Mouse (Mus musculus): ENCODE data around the gene Trpc7. TPM values are rescaled to one million over a fixed set of nuclear protein-coding genes. Genes with fewer than 3 reads are reported as not detected.

Trpc7 gene
- polyA plus RNA-seq, 1 experiment from 2014 or later, result 4.9 TPM

DNA sequence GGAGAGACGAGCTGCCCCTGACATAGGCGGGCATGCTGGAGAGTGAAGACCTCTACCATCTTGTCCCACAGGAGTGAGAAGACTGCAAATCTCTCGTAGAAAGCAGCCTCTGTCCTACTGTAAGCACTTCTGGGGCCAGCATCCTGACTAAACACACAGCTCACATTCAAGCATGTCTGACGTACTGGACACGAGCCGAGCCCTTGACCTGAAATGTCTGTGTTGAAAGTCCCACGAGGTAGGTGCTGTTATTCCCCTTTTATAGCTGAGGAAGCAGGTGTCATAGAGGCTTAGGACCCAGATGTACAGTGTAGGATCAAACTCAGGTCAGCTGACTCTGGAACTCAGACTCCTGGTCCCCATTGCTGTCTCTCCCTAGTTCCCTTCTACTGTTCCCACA, 146.4 kb downstream of the Trpc7 start:
- no peak overlapping the region for H3K9ac ChIP-seq (replicated peaks; ENCODE audit: low read depth, low read length)
- H3K36me3 ChIP-seq (ENCODE audit: control insufficient read depth, insufficient read depth, low read length), result no peaks in the 10 kb centered on the region
- H3K4me2 ChIP-seq (ENCODE audit: low read depth, low read length), result no peak overlapping the region
- peaks cover 14% of the 10 kb centered on the region; the same call in 1 of the 2 replicates for H3K4me1 ChIP-seq (ENCODE audit: control insufficient read depth, insufficient read depth, low read length)
- no peak for ATAC-seq (ENCODE audit: low read depth)
- no peak overlapping the region for H3K27ac ChIP-seq (ENCODE audit: low read depth, low read length)
- 83% methylated on average over 7 of the region's 7 CpGs for WGBS
- no peaks in the 10 kb centered on the region for H3K9me3 ChIP-seq (ENCODE audit: control insufficient read depth, low read length)
- H3K4me3 ChIP-seq (ENCODE audit: low read depth, low read length), result no peak overlapping the region
- H3K27me3 ChIP-seq (ENCODE audit: control insufficient read depth, insufficient read depth, low read length), result peaks cover 31% of the 10 kb centered on the region

DNA sequence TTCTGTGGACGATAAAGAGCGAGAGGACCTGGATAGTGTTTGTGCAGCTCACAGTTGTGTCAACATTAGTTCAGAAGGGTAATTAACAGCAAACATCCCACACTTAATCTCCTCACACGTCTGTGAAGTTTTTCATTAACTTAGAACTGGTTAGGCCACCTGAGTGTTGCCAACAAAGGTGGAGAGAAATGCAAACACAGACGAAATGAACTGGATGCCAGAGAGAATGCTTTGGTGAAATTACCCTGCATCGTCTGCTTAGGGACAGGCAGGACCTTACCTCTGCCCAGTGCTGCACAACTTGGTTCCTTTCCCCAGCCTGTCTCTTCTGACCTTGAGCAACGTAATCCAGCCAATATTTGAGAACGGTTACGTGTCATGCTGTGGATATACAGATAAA, 148.2 kb downstream of the Trpc7 start:
- WGBS, result 79% methylated on average over 8 of the region's 8 CpGs
- H3K27me3 ChIP-seq (ENCODE audit: control insufficient read depth, insufficient read depth, low read length), result peaks cover 15% of the 10 kb centered on the region
- H3K4me2 ChIP-seq (ENCODE audit: low read depth, low read length), result no peak overlapping the region
- H3K9ac ChIP-seq (replicated peaks; ENCODE audit: low read depth, low read length), result no peak overlapping the region
- H3K36me3 ChIP-seq (ENCODE audit: control insufficient read depth, insufficient read depth, low read length), result no peaks in the 10 kb centered on the region
- ATAC-seq (ENCODE audit: low read depth), result no peak
- no peak overlapping the region for H3K4me3 ChIP-seq (ENCODE audit: low read depth, low read length)
- H3K27ac ChIP-seq (ENCODE audit: low read depth, low read length), result no peak overlapping the region
- peaks cover 4% of the 10 kb centered on the region; the same call in 1 of the 2 replicates for H3K4me1 ChIP-seq (ENCODE audit: control insufficient read depth, insufficient read depth, low read length)
- no peaks in the 10 kb centered on the region for H3K9me3 ChIP-seq (ENCODE audit: control insufficient read depth, low read length)

DNA sequence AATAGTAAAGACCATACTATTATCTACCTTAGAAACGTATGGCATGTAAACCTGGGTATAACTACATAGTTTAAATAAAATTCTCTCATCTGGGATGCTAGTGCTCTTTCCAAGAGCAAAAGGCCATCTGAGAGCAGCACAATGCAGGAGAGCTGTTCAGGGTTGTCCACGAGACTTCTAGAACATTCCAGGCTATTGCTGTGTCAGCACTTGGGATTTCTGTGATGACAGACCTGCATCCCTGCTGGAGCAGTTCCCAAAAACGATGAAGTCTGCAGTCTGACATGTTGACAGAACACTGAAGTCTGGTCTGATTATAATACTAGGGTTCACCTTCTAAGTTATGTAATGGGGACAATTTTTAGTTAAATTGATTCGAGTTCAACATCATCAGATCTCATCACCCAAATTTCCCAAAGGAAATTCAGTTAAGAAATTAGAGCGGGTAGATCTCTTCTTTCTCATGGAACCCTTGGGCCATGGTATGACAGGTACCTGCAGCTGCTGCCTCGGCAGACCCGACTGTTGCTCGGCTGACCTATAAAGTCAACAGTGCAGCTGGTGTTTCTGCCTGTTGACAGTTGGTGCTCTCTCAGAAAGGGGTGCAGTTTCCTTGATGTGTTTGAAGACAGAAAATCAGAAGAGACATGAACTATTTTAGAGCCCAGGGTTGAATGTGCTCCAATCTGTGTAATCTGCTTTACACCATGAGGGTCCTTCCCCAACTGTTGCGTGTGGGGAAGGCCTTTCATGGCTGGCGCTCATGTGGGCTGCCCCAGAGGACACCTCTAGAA, 148.9 kb downstream of the Trpc7 start:
- Histone ChIP-seq H3K27me3 (ENCODE audit: control insufficient read depth, insufficient read depth, low read length) (peaks cover 10% of the 10 kb centered on the region), H3K4me3 (ENCODE audit: low read depth, low read length) (no peak overlapping the region), H3K9me3 (ENCODE audit: control insufficient read depth, low read length) (no peaks in the 10 kb centered on the region), H3K4me2 (ENCODE audit: low read depth, low read length) (no peak overlapping the region), H3K36me3 (ENCODE audit: control insufficient read depth, insufficient read depth, low read length) (no peaks in the 10 kb centered on the region), H3K4me1 (ENCODE audit: control insufficient read depth, insufficient read depth, low read length) (no peaks in the 10 kb centered on the region), H3K9ac (replicated peaks; ENCODE audit: low read depth, low read length) (no peak overlapping the region), H3K27ac (ENCODE audit: low read depth, low read length) (no peak overlapping the region)
- no peak for ATAC-seq (ENCODE audit: low read depth)
- WGBS, result 84% methylated on average over 10 of the region's 10 CpGs

DNA sequence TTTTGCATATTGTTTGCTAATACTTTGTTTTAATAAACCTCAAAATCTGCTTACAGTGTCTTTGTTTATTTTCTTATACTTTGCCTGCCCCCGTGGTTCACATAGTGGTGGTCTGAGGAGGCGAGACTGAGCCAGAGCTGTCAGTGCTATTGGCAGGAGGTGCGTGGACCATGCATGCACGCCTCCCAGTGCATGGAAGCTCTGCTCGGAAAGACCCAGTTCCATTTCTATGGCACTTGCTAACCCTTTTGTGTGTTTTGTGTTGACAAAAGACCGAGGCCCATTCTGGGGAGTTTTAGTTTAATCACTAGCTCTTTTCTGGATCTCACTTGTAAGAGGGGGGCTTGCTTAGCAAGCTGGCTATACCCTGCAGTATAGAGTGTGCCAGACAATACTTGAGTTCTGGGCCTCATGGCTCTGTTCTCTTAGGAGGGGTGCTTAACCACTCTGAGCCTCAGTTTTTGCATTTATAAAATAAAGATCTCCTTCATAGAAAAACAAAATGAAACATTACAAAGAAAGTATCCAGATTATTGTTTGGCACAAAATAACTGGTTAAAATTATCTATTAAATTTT, 153.4 kb downstream of the Trpc7 start:
- Histone ChIP-seq H3K4me3 (ENCODE audit: low read depth, low read length) (no peak overlapping the region), H3K9ac (replicated peaks; ENCODE audit: low read depth, low read length) (no peak overlapping the region), H3K27me3 (ENCODE audit: control insufficient read depth, insufficient read depth, low read length) (no peaks in the 10 kb centered on the region), H3K36me3 (ENCODE audit: control insufficient read depth, insufficient read depth, low read length) (peaks cover 17% of the 10 kb centered on the region), H3K4me1 (ENCODE audit: control insufficient read depth, insufficient read depth, low read length) (no peaks in the 10 kb centered on the region), H3K4me2 (ENCODE audit: low read depth, low read length) (no peak overlapping the region), H3K9me3 (ENCODE audit: control insufficient read depth, low read length) (no peaks in the 10 kb centered on the region), H3K27ac (ENCODE audit: low read depth, low read length) (no peak overlapping the region)
- no peak for ATAC-seq (ENCODE audit: low read depth)
- 72% methylated on average over 6 of the region's 6 CpGs for WGBS

DNA sequence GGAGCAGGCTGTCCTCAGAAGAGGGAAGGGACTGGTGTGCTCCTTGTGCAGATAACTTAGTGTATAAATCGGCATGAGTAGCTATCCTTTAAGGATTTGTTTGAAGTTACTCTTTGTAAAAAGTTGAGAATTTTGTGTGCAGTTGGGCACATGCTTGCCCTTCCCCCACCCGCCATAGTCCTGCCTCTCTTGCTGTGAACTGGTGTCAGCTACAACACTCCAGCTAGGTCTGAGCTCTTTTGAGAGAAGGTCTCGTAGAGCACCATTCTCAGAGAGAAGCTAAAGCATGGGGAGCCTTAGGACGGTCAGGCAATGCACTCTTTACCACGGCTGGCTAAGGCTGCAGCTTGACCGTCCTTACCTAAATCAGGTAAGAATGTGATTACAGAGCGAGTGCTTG, 154.1 kb downstream of the Trpc7 start:
- Histone ChIP-seq H3K4me1 (ENCODE audit: control insufficient read depth, insufficient read depth, low read length) (no peaks in the 10 kb centered on the region), H3K9ac (replicated peaks; ENCODE audit: low read depth, low read length) (no peak overlapping the region), H3K4me3 (ENCODE audit: low read depth, low read length) (no peak overlapping the region), H3K36me3 (ENCODE audit: control insufficient read depth, insufficient read depth, low read length) (peaks cover 21% of the 10 kb centered on the region), H3K27ac (ENCODE audit: low read depth, low read length) (no peak overlapping the region), H3K9me3 (ENCODE audit: control insufficient read depth, low read length) (no peaks in the 10 kb centered on the region), H3K27me3 (ENCODE audit: control insufficient read depth, insufficient read depth, low read length) (no peaks in the 10 kb centered on the region), H3K4me2 (ENCODE audit: low read depth, low read length) (no peak overlapping the region)
- no peak for ATAC-seq (ENCODE audit: low read depth)
- 92% methylated on average over 7 of the region's 7 CpGs for WGBS

DNA sequence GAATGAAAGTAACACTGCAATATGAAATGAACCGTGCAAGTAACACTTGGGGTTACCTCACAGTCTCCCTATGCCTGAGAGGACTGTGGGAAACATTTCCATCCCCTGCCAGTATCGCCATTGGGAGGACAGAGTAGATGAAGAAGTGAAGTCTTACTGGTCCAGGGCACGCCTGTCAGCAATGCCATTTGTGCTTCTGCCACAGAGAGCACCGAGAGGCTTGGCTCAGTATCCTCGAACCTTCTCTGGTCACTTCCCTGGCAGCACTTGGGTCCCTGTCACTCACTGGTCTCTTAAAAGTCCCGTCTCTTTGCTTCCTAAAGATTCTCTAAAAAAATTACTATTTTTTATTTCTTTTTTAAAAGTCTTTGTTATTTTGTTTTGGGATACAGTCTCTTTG, 155.3 kb downstream of the Trpc7 start:
- Histone ChIP-seq H3K36me3 (ENCODE audit: control insufficient read depth, insufficient read depth, low read length) (peaks cover 23% of the 10 kb centered on the region), H3K9me3 (ENCODE audit: control insufficient read depth, low read length) (no peaks in the 10 kb centered on the region), H3K4me1 (ENCODE audit: control insufficient read depth, insufficient read depth, low read length) (no peaks in the 10 kb centered on the region), H3K27ac (ENCODE audit: low read depth, low read length) (no peak overlapping the region), H3K27me3 (ENCODE audit: control insufficient read depth, insufficient read depth, low read length) (no peaks in the 10 kb centered on the region), H3K4me2 (ENCODE audit: low read depth, low read length) (no peak overlapping the region), H3K9ac (replicated peaks; ENCODE audit: low read depth, low read length) (no peak overlapping the region), H3K4me3 (ENCODE audit: low read depth, low read length) (no peak overlapping the region)
- WGBS, result 90% methylated on average over 6 of the region's 6 CpGs
- no peak for ATAC-seq (ENCODE audit: low read depth)

DNA sequence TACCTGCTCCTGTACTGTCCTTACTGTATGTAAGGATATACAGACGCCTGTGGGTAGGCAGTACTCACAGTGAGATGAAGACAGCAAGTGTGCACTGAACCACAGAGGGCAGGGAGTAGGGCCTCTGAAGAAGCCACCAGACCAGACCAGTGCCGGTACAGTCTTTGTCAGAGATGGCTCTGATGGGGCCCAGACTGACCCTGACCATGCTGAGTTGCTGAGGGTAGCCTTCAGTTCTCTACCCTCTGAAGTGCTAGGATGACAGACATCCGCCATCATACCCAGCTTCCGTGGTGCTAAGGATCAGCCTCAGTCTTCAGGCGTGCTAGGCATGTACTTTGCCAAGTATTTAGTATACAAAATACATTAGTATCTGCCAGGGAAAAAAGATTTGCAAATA, 156.2 kb downstream of the Trpc7 start:
- Histone ChIP-seq H3K4me1 (ENCODE audit: control insufficient read depth, insufficient read depth, low read length) (no peaks in the 10 kb centered on the region), H3K4me2 (ENCODE audit: low read depth, low read length) (no peak overlapping the region), H3K27me3 (ENCODE audit: control insufficient read depth, insufficient read depth, low read length) (no peaks in the 10 kb centered on the region), H3K36me3 (ENCODE audit: control insufficient read depth, insufficient read depth, low read length) (peaks cover 24% of the 10 kb centered on the region), H3K9ac (replicated peaks; ENCODE audit: low read depth, low read length) (no peak overlapping the region), H3K4me3 (ENCODE audit: low read depth, low read length) (no peak overlapping the region), H3K27ac (ENCODE audit: low read depth, low read length) (no peak overlapping the region), H3K9me3 (ENCODE audit: control insufficient read depth, low read length) (no peaks in the 10 kb centered on the region)
- no peak for ATAC-seq (ENCODE audit: low read depth)
- 95% methylated on average over 5 of the region's 5 CpGs for WGBS

DNA sequence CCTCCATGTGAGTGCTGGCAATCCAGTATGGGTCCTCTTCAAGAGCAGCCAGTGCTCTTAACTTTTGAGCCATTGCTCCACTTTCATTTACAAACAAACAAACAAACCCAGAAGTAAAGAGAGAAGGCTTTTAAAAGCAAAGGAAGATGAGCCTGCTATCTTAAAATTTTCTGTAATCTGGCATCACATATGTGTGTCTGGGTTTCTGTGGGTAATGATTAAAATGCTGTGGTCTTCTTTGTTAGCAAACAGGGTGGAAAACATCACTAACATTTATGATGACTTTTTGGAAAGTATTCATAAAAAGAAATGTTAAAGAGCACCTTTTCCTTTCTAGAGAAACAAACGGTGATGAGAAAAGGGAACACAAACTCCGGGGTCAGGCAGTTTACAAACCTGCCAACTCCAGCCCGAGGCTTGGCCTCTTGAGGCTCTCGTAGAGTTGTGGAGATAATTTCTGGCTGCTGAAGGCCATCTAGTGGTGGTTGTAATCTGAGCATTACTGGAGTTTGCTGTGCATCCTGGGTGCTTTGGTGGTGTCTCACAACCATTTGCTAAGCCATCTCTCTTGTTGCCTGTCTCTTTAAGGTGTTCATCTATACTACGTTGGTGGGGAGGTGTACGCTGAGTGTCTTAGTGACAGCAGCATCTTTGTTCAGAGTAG, 160.4 kb downstream of the Trpc7 start:
- no peak overlapping the region for H3K4me2 ChIP-seq (ENCODE audit: low read depth, low read length)
- no peak for ATAC-seq (ENCODE audit: low read depth)
- H3K36me3 ChIP-seq (ENCODE audit: control insufficient read depth, insufficient read depth, low read length), result peaks cover 60% of the 10 kb centered on the region
- WGBS, result 66% methylated on average over 6 of the region's 6 CpGs
- no peak overlapping the region for H3K9ac ChIP-seq (replicated peaks; ENCODE audit: low read depth, low read length)
- H3K27ac ChIP-seq (ENCODE audit: low read depth, low read length), result no peak overlapping the region
- H3K27me3 ChIP-seq (ENCODE audit: control insufficient read depth, insufficient read depth, low read length), result no peaks in the 10 kb centered on the region
- H3K4me3 ChIP-seq (ENCODE audit: low read depth, low read length), result no peak overlapping the region
- H3K9me3 ChIP-seq (ENCODE audit: control insufficient read depth, low read length), result no peaks in the 10 kb centered on the region
- no peaks in the 10 kb centered on the region for H3K4me1 ChIP-seq (ENCODE audit: control insufficient read depth, insufficient read depth, low read length)

DNA sequence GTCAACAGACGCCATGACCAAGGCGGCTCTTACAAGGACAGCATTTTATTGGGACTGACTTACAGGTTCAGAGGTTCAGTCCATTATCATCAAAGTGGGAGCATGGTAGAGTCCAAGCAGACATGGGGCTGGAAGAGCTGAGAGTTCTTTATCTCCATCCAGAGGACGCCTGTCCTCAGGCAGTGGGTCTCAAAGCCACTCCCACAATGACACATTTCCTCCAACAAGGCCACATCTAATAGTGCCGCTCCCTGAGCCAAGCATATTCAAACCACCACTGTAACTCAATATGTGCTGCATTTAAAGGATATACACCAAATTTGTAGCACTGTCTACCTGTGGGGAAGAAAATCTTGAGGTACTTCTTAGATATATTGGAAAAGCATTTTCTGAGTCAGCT, 161.2 kb downstream of the Trpc7 start:
- ATAC-seq (ENCODE audit: low read depth), result no peak
- no peak overlapping the region for H3K4me2 ChIP-seq (ENCODE audit: low read depth, low read length)

More for the DNA sequence above, 161.2 kb downstream of the Trpc7 start:
- no peak overlapping the region for H3K4me3 ChIP-seq (ENCODE audit: low read depth, low read length)
- H3K27ac ChIP-seq (ENCODE audit: low read depth, low read length), result no peak overlapping the region
- H3K9me3 ChIP-seq (ENCODE audit: control insufficient read depth, low read length), result no peaks in the 10 kb centered on the region
- H3K4me1 ChIP-seq (ENCODE audit: control insufficient read depth, insufficient read depth, low read length), result no peaks in the 10 kb centered on the region
- no peaks in the 10 kb centered on the region for H3K27me3 ChIP-seq (ENCODE audit: control insufficient read depth, insufficient read depth, low read length)
- WGBS, result 89% methylated on average over 4 of the region's 4 CpGs
- H3K9ac ChIP-seq (replicated peaks; ENCODE audit: low read depth, low read length), result no peak overlapping the region
- H3K36me3 ChIP-seq (ENCODE audit: control insufficient read depth, insufficient read depth, low read length), result peaks cover 60% of the 10 kb centered on the region
